Mouse (Mus musculus): Measurements from ENCODE around the gene Dennd5b.

DNA sequence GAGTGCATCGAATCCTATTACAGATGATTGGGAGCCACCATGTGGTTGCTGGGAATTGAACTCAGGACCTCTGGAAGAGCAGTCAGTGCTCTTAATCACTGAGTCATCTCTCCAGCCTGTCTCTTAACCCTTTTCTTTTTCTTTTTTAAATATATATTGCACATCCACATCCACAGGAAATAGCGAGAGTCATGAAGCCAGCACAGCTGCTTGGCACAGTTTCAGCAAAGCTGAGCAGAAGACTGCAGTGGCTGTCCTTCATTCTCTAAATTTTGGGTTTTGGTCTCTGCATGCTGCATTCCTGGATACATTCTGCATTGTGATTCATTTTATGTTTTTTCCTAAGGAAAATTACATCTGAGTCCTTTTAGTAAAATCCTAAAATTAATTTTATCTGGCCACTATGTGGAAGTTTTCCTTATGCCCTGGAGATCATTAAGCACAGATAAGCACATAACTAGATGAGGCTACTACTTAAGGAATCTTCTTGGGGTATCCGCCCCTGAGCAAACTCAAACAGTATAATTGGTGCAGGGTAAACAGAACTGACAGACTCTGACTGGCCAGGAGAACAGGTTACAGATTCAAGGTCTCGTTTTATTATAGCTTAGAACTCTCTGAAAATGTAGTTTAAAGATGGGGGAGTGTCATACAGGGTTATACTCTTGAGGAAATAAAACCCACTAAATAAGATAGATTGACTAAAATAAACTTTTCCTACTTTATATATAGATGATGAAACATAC lies 50.3 kb downstream of the Dennd5b start:
- TF ChIP-seq CTCF (IDR thresholded peaks at IDR 0.05; ENCODE audit: borderline replicate concordance, insufficient read depth, low read length) (no peak), POLR2A (IDR thresholded peaks at IDR 0.05; ENCODE audit: low read depth, low read length) (no peak)

Measured in embryonic fibroblast, embryonic 13.5 days (primary cell).